ENCODE assay signal across 8 mouse cellular contexts in the genomic region with DNA sequence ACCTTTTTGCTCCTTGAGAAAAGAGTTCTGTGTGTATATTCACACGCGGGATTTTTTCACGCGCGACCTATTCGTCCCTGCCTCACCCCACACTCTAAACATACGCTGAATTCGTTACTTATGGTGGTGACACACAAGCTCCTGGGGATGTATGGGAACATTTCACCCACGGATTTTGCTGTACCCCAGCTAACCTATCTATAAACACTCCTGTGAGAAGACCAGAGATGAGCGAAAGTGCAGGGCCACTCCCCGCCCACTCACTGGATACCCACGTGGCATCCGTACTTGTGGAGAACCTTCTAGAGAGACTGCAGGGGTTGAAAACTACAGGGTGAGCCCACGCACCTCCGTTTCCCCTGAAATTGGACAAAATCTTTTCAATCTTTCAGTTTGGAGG. TPM values are rescaled to one million over a fixed set of nuclear protein-coding genes. Genes with fewer than 3 reads are reported as not detected.
DNase-seq lines count a peak whose midpoint lies in the region; ATAC-seq lines count a peak whose summit lies in the region.

No protein-coding gene starts in this region.

- no peak for ATAC-seq in midbrain, embryonic 13.5 days

- H3K9me3 ChIP-seq in heart, embryonic 10.5 days: no peaks in the 10 kb centered on the region
- no peaks in the 10 kb centered on the region for H3K9me3 ChIP-seq in midbrain, embryonic 13.5 days

- H3K4me2 ChIP-seq in midbrain, embryonic 13.5 days (replicated peaks): peak overlapping the region; percentile 96

- H3K4me1 ChIP-seq in heart, embryonic 10.5 days: peaks cover 37% of the 10 kb centered on the region
- peaks cover 51% of the 10 kb centered on the region for H3K4me1 ChIP-seq in midbrain, embryonic 13.5 days (replicated peaks)

- H3K4me3 ChIP-seq in heart, embryonic 10.5 days: peak overlapping the region; percentile 75
- peak overlapping the region; percentile 55 for H3K4me3 ChIP-seq in midbrain, embryonic 13.5 days (replicated peaks)

- DNase-seq in CD4-positive, CD25-positive, alpha-beta regulatory T cell, adult 2 months (ENCODE audit: low read depth, low spot score): peak; percentile 83
- DNase-seq in ZHBTc4 (ENCODE audit: low read depth, low spot score): peak; percentile 35
- no peak for DNase-seq in heart, embryonic 10.5 days (ENCODE audit: low spot score)
- peak; percentile 27 for DNase-seq in kidney, postnatal 14 days
- DNase-seq in cerebellum, adult 9-11 months: no peak
- DNase-seq in ovary, adult 18-20 months (ENCODE audit: low spot score): no peak
- DNase-seq in cerebellum, adult 11-12 months: no peak

- H3K9ac ChIP-seq in midbrain, embryonic 13.5 days (replicated peaks): peak overlapping the region; percentile 3; the same call in 1 of the 2 replicates

- 1% methylated on average over 15 of the region's 15 CpGs for WGBS in heart, embryonic 10.5 days
- WGBS in midbrain, embryonic 13.5 days: under 1% methylated on average over 15 of the region's 15 CpGs

- peak overlapping the region; percentile 98 for H3K27ac ChIP-seq in heart, embryonic 10.5 days
- no peak overlapping the region for H3K27ac ChIP-seq in midbrain, embryonic 13.5 days

- H3K27me3 ChIP-seq in heart, embryonic 10.5 days (ENCODE audit: insufficient read depth, poor library complexity, severe bottlenecking): peaks cover 20% of the 10 kb centered on the region; the same call in 1 of the 2 replicates
- peaks cover 74% of the 10 kb centered on the region for H3K27me3 ChIP-seq in midbrain, embryonic 13.5 days

- no peaks in the 10 kb centered on the region for H3K36me3 ChIP-seq in heart, embryonic 10.5 days
- no peaks in the 10 kb centered on the region for H3K36me3 ChIP-seq in midbrain, embryonic 13.5 days

RNA-seq across cellular contexts. Expression of gene Ccnd2, which starts 3.5 kb away (rescaled TPM):
- polyA plus RNA-seq in heart, embryonic 10.5 days (2016; fragmentation: Nextera tagmentation; extraction: Ambion mirVana): 914 and 924 TPM in 2 replicates
- polyA plus RNA-seq in midbrain, embryonic 13.5 days (2015; fragmentation: Nextera tagmentation; extraction: Ambion mirVana): 700 and 837 TPM in 2 replicates

RNA-seq across cellular contexts. Expression of gene Tigar, which starts 46.1 kb away (rescaled TPM):
- 9.0 and 12.6 TPM in 2 replicates for polyA plus RNA-seq in heart, embryonic 10.5 days (2016; fragmentation: Nextera tagmentation; extraction: Ambion mirVana)
- 7.3 and 8.8 TPM in 2 replicates for polyA plus RNA-seq in midbrain, embryonic 13.5 days (2015; fragmentation: Nextera tagmentation; extraction: Ambion mirVana)

Comparison
In these comparisons a context has a peak if more than half of its experiments do, and no peak if none do; other contexts are left out.
1. DNase-seq: peak in CD4-positive, CD25-positive, alpha-beta regulatory T cell, adult 2 months (single experiment), ZHBTc4 (single experiment) and kidney, postnatal 14 days (single experiment); none in heart, embryonic 10.5 days (single experiment), cerebellum, adult 9-11 months (single experiment), ovary, adult 18-20 months (single experiment) and cerebellum, adult 11-12 months (single experiment).